Mouse (Mus musculus) left cerebral cortex, postnatal 25 days (tissue): ENCODE measurements at regions not wholly inside any gene's neighbourhood (a gene's known extent, or its start where the extent isn't known, plus 50 kb on each side); places are given as distances from the start of the nearest gene placed in this dataset.

Experiments
- DNase-seq, 2 experiments: peaks; one replicate each; pipeline ENCODE4 v3.0.0; 2022; ENCODE audit warnings: low spot score in 2 of 2, mixed read lengths in 1 of 2
- intact Hi-C: fragments of 180-260 bp; cut with DNase I; formaldehyde crosslinking; loops from one replicate; pipeline ENCODE4 v1.15.1; 2025

DNA sequence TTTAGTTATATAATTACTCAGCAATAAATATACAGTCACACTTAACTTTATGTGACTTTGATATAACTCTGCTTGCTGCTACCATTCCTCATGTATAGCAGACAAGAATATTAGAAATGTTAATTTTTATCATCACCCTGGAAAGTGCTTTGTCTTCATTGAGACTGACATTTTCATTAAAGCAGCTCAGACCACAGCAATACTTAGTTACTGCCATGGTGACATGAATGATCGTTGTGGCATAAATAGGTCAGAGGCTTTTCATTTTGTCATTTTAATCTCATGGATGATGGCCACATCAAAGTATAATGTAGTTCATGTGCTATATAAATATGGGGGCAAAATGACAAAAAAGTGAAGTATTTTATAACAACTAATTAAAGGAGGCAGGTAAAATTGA lies 498.1 kb downstream of the Slc22a22 start:
- DNase-seq = no peak
- intact Hi-C loops = no loop called here

DNA sequence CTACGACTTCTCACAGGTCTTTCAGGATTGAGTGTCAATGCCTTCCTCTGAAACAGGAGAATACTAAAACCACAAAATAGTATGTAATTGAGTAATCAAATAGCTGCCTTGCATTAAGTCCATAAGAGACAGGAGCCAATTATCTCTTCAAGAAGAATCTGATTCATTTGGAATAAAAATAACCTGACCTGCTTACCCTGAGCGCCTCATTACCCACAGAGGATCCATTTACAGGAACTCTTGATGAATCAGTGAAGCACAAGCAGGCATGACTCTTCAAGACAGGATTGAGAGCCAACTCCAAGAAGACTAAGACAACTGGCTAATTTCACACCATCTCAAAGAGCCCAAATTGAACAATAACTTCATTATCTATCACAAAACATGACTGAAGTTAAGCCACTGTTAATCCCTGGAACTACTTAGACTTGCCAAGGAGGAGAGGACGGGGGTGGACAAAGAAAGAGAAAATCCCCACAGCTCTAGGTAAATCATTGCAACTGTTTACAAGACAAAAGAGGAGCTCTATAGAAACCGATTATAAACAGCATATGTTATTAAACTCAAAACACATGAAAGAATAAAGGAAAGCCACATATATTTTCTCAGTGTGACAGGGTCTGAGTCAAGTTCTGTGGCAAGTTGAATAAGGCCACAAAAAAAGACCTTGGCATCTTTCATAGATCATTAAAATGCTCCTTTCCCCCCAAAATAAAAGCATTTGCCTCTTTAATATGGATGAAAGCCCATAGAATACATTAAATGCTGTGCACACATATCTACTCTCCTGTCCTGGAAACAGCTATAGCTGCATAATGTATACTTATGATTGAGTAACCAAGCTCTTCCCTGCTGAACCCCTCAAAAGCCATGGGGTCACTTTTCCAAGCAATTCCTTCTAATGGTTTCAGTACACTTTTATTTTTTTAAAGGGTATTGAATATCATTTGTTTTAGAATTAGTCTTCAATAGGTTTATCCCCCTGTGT lies 501.7 kb downstream of the Slc22a22 start:
- intact Hi-C loops = no loop called here

DNA sequence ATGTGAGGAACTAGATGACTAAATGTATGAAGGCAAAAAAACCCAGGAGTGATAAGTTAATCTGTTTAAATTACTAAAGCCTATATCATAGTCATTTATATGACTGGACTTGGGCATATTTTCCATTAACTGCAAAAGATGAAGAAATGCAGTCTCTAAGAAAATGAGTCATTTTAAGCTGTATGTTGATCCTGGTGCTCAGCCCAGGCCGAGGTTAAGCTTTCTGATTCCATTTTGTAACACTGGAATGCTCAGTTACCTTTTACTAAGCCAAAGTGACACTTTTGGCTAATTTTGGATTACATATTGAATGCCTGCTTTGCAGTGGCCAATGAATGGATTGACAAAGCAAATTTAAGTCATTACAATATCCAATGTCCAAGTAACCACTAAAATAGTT lies 507.3 kb downstream of the Slc22a22 start:
- DNase-seq = no peak
- intact Hi-C loops = no loop called here

More for the DNA sequence above, 501.7 kb downstream of the Slc22a22 start:
- no peak for DNase-seq

DNA sequence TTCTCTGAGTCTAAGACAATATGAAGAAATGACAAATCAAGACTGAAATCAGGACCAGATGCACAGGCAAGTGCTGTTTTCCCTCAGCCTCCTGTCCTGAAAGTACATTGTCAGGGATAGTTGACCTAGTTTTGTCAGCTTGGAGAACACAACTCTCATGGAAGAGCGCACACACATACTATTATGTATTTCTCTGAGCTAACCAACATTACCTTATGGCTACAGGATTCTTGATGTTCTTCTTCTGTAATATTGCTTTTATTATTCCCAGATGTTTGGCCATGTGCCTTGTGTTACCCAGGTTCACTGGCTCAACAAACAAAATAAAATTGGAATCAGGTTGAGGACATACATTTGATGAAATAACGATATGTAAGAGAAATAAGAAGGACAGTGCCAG lies 521.1 kb downstream of the Slc22a22 start:
- intact Hi-C loops = no loop called here
- no peak for DNase-seq

DNA sequence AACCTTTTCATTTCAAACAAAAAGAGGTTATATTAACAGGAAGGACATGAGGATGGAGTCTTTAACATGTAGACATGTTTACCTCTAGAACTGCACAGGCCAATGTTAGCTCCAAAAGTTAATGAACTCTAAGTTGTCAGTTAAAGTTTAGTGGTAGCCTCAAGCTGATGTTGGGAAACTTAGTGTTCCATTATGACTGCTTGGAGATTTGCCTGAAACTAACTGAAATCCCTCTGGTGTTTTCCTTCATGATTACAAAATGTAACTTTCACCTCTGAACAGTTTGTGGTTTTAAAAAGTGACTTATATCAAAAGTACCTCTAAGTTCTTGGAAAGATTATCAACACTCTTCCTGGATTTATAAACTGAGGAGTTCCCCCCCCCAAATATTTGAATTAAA lies 525.2 kb downstream of the Slc22a22 start:
- intact Hi-C loops = no loop called here
- DNase-seq = no peak

DNA sequence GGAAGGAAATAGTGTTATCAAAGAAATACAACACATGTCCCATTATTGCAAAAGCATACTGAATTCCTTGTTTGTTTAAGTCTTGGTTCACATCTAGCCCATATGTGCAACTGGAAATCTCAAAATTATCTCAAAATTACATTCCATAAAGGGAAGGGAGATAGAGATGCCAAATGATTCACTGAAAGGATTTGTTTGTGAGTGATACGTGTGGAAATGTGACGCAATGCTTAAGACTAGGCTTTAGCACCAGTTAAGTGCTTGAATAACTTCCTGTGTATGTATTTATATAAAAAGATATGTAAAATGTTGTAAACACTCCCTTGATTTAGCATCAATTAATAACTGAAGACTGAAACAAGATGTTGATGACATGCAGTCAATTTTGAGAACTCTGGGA lies 526.6 kb downstream of the Slc22a22 start:
- DNase-seq = no peak
- intact Hi-C loops = no loop called here

DNA sequence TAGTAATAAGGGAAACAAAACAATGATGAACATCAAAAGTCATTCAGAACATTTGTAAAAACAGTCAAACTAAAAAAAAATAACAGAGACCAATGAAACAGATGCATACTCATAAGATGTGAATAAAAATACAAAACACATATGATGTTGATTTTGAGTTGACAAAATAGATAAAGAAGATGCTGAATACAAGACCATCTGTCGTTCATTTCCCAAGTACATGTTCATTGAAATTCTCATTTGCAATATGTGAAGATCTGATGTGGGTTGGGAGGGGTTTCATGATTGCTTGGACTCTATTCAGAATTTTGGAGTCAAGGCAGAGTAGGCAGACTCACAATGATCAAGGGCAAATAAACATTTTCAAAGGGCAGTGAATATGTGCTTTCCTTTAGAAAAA lies 536.5 kb downstream of the Slc22a22 start:
- no peak for DNase-seq
- intact Hi-C loops = no loop called here

DNA sequence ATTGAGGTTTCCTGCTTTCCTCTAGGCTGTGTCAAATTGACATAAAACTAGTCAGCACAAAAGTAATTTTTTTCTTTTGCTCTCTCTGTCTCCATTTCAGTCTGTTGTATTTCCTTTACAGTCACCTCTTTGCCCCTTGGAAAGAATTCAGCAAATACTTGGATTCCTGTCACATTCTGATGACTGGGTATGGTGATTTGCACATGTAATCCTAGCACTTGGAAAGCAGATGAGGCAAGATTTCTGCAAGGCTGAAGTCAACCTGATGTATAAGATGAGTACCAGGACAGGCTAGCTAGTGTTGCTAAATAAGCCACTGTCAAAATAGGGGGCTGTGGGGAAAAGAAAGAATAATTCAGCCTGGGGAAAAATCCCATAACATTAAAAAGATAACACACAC lies 580.9 kb downstream of the Slc22a22 start:
- no peak for DNase-seq
- intact Hi-C loops = no loop called here

DNA sequence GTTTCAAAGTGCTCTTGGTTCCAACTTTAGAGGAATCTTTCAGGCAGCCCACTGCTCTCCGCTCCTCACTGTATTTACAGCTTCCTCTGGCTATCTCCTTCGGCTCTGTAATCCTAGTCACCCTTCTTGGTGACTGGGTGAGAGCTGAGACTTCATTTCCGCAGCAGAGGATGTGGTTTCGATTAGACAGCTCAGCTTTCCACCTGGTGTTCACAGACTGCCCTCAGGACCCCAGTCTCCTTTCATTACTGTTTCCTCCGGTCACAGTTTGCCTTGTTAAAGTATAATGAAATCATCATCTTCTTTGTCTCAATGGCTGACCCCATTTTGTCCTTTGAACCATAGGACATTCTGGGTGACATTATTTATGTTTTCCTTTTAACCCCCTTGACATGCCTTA lies 595.9 kb downstream of the Slc22a22 start:
- intact Hi-C loops = no loop called here
- no peak for DNase-seq

DNA sequence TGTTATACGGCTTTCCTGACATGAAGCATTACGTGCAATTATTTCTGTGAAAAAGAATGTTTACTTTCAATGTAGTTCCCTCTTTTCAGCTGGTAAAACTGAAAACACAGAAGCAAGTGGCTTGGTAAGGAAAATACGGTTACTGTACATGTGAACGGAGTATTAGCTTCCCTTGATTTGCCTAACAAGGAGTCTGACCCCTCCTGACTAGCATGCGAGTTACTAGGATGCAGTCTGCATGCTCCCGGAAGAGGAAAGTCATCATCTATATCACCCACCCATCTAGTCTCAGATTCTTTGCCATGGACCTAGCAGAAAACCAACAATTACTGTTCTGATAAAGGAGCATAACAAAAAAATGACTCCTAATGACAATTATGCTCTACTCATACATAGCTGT lies 611.5 kb downstream of the Slc22a22 start:
- DNase-seq = no peak
- intact Hi-C loops = no loop called here

DNA sequence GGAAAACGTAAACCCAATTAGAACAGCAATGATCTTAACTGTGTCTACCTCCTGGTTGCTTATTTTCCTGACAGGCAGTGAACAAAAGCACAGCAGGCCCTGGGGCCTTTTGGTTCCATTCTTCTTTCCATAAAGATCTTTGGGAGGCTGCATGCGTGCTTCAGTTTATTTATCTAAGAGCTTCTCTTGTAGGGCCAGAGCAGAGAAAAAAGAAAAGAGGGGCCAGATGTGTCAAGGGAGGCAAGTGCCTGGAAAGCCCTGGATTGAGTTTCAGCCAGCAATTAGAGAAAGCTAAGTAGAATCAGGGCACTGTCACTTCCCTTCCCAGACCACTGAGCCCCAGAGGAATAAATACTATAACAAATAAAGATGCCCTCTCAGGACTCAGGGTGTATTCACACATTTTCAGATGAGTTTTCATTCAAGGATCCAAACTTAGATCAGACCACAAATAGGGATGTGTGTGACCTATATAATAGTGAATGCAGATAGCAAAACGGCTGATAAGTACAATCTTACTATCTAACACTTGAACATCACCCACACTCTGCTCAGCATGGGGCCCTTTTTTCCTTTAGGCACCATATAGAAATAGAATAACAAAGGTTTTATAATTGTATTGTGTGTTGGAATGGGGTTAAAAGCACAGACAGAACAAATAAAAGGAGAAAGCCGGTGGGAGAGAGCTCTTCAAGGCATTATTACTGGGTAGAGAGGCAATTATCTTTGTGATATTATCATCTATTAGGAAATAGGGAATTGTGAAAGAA lies 612.2 kb downstream of the Slc22a22 start:
- intact Hi-C loops = no loop called here

DNA sequence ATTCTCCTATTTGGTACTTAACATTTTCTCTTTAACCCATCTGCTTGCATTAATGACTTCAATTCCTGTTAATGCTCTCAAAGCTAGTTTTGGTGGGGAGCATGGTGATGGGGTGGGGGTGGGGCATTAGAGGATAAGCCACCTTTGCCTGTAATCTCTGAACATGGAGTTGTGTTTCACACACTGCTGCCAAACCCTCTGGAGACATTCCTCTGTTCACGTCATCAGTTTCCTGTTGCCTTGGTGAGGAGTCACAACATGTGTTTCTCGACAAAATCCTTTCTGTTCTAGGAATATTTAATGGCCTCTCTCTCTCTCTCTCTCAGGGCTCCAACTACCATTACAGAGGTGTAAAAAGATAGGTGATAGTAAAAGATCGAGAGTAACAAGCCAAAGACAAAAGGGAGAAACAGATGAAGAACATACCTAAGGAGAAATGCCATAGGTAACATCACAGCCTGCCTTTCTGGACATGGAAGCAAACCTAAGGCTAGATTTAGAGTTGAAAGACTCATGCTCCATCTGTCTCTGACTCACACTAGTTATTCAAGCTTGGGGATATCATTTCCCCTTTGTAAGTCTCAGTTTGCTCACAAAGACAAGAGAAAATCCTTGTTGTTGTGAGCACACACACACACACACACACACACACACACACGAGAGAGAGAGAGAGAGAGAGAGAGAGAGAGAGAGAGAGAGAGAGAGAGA lies 618.6 kb downstream of the Slc22a22 start:
- intact Hi-C loops = loop anchor here (5.0 kb wide), 2 partner anchors 521 to 786 kb away; no protein-coding TSS in a partner anchor
- peak in 1 of 2 experiments; percentile 41 for DNase-seq

More for the DNA sequence above, 612.2 kb downstream of the Slc22a22 start:
- no peak for DNase-seq

DNA sequence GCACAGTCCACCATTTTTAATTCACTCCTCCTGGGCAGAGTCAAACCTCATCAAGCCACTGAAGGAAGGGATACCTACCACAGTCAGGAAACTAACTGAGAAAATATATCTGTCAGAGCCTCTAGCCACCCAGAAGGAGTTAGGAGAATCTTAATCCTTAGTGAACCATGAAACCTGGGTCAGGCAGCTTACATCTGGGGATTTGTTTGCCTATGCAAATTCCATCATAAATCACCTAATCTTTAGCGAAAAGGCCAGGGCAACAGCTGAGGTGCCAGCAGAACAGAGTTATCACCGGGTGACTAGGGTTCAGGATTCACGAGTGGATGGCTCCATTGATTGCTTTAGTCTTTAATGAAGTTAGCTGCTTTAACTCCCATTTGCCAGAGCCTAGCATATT lies 619.3 kb downstream of the Slc22a22 start:
- intact Hi-C loops = loop anchor here (5.0 kb wide), 2 partner anchors 521 to 786 kb away; no protein-coding TSS in a partner anchor
- DNase-seq = no peak

DNA sequence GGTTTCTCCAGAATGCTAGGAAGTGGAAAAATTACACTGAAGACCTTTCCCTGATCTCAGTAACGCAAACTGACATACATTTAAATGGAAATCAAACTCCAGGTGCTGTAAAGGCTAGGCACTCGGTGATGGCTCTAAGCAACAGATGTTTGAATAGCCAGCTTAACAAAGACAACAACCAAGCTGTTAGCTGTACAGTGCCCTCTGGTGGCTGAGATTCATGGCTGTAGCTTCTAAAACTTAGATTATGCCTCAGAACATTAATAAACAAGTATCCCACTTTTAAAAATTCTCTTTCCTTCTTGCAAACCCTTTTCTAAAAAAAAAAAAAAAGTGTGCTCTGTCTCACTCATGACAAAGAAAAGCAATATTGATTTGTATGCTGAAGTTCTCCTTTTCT lies 621.4 kb downstream of the Slc22a22 start:
- peak; percentile 39 to 54 for DNase-seq
- intact Hi-C loops = loop anchor here (1.0 to 5.0 kb wide), 3 partner anchors 161 to 784 kb away; no protein-coding TSS in a partner anchor

DNA sequence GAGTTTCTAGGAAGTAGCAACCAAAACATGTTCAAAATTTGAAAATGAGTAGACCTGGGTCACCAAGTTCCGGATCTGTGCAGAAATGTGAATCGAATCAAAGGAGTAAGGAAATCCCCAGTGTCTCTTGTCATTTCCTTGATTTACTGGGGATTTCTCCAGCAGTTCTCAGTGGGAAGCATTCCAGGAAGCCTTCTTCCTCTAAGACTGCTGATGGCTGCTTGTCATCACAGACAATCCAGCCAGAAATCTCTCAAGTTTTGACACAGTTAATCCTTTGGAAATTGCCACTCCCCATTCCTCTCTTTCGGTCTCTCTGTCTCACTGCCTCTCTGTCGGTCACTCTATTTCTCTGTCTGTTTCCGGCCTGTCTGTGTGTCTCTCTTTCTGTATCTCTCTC lies 624.3 kb downstream of the Slc22a22 start:
- intact Hi-C loops = no loop called here
- no peak for DNase-seq

DNA sequence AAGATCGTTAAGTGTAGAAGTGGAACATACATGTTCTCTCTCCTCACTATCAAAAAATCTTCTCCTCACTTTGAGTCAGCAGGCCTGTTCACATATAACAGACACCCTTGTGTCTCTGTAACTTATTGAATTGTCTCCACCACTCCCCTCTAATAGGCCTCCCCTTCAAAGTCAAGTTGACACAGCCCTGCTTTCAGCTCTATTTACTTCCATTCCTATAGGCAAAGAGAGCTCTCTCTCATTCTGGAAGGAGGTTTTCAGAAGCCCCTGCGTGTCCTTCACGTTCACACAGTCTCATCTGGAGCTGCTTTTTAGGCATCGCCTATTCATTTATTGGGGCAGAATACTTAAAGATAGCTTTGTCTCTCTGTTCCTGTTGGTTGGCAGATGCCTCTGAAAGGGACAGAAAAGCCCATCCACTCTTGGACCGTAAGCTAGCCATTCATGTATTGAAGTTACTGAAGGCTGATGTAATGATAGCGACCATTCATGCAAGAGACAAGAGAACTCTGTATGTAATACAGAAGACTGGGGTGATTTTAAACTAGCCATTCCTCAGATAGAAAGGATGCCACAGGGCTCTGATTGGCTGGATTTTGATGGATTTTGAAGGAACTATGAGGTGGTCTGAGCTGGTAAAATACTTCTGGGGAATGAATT lies 629.8 kb downstream of the Slc22a22 start:
- intact Hi-C loops = no loop called here
- DNase-seq = peak in 1 of 2 experiments; percentile 11

DNA sequence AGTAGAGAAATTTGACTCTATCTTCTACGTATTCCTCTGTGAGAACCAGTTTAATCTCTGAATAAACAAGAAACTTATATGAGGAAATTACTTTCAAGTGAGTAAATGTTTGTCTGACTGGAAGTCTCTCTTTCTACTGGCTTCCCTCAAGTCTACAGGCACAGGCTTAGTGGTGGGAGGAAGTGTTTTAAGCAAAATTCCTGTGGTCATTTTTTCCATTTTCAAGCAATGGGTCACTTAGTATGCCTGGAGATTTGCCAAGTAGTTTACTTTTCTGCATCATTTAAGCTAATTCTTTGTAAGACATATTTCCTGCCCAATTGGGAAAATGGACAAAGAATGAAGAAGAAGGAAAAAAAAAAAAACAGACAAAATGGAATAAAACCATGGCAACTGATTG lies 632.9 kb downstream of the Slc22a22 start:
- intact Hi-C loops = no loop called here
- no peak for DNase-seq

DNA sequence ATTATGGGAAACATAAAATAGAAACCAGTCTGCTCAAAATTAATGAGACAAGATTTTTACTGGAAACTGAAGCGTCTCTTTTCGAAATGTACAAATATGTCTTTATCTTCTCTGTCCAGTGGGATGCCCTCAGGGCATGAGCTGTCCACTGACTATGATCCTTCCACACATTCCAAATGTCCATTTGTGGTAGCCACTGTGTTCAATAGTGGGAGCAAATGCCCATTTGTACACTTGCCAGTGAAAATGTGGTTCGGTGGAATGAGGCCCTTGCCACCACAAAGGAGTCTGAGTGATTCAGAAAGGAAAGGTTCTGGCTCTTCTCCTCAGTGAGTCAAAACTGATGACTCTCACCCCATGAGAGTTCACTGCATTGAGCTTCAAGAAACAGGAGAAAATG lies 635.9 kb downstream of the Slc22a22 start:
- no peak for DNase-seq
- intact Hi-C loops = no loop called here

DNA sequence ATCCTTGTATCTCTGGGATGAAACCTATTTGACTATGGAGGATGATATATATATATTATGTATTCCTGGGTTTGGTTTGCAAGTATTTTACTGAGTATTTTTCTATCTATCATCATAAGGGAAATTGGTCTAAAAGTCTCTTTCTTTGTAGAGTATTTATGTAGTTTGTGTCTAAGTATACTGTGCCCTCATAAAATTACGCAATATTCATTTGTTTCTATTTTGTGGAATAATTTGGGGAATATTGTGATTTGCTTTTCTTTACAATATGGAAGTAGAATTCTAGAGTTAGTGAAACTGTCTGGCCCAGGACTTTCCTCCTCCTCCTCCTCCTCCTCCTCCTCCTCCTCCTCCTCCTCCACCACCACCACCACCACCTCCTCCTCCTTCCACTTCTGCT lies 640.1 kb downstream of the Slc22a22 start:
- DNase-seq = no peak
- intact Hi-C loops = no loop called here
